Mouse (Mus musculus) cerebellum, postnatal 36 days (tissue): ENCODE results near the gene Mgrn1.

ENCODE experiments used
- DNase-seq, 2 experiments: peaks; one replicate each; pipeline ENCODE4 v3.0.0; 2021 to 2022; ENCODE audit warnings: mixed read lengths in 2 of 2

Mgrn1 gene

DNA sequence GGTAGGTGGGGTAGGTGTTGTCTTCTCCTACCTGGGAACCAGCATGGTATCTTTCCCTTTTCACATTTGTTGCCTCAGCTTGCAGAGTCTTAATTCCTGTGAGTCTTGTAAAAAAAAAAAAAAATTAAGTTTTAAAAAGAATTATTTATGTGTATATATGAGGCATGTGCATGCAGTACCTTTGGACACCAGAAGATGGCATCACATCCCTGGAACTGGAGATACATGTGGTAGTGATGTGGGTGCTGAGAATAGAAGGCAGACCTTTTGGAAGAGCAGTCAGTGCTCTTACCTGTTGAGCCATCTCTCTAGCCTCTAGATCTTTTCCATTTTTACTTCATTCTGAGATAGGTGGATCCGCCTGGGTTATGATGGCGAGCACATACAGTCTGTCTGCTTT is 23.7 kb downstream of the Mgrn1 start:
- DNase-seq, result no peak

DNA sequence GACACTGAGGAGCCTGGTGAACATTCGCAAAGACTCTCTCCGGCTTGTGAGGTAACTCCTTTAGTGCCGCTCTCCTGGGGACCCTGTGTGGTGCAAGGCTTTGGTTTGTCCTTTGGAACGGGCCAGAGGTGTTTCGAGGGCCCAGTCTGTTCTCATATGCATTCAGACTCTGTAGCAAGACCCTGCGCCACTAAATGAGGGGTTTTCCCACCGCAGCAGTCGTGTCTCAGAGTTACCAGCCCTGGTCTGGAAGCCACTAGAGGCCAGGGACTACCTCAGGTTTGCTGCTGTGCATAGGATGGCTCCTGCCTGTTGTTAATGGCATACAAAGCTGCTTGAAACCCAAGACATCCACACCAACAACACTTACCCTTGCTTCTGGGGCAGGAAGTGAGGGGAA is 24.7 kb downstream of the Mgrn1 start:
- DNase-seq, result no peak

DNA sequence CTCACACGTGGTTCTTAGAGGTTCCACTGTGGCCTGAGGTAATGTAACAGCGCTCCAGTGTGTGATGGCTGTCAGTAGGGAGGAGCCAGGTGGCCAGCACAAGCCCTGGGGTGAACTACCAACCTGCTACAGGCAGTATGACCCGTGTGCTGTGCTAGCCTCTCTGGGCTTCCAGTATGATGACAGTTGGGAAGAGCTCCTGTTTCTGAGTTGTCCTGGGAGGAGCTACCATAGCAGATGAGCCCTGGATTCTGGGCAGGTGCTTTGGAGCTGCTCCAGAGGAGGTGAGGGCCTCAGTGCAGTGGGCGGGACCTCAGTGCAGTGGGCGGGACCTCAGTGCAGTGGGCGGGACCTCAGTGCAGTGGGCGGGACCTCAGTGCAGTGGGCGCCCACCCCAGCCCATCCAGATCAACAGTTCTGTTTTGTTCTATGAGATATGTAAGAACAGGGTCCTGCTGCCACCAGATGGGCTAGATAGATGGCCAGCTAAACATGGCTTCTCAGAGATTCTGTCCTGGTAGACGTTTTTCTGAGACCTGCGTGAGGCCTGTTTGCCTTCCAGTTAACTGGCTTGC is 26.1 kb downstream of the Mgrn1 start:
- DNase-seq, result no peak

DNA sequence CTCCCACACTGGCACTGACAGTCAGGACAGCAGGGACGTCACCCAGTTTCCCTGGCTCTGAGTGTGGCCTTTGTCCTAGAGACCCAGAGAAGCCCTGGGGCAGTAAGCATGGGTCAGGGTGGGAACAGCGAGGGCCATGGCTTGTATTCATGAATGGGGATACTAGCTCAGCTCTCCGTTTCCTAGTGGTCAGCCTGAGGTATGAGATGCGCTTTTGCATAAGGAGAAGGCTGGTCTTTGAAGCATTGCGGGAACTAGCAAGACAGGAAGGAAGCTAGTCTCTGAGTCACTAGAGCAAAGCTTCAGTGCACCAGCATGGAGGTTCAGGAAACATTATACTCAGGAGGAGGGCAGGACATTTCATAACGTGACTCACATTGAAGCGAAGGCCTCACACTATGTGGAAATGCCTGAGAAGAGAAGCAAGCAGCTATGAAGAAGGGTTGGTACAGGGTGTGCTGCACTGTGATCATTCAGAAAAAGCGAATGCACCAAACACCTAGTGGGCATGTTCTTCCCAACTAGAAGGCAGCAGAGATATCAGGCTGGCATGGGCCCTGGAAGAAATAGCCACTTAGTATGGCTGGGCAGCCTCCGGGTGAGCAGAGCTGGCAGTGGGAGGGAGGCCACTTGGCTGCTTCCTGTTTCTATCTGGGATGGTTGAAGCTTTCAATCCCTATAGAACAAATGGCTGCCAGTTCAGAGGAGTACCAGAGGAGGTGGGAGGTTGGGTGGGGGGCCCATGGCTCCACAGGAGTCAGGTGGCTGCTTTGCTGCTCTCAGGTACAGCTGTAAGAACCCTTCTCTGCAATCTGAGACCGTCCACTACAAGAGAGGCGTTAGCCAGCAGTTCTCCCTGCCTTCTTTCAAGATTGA is 27.1 kb downstream of the Mgrn1 start:
- no peak for DNase-seq

DNA sequence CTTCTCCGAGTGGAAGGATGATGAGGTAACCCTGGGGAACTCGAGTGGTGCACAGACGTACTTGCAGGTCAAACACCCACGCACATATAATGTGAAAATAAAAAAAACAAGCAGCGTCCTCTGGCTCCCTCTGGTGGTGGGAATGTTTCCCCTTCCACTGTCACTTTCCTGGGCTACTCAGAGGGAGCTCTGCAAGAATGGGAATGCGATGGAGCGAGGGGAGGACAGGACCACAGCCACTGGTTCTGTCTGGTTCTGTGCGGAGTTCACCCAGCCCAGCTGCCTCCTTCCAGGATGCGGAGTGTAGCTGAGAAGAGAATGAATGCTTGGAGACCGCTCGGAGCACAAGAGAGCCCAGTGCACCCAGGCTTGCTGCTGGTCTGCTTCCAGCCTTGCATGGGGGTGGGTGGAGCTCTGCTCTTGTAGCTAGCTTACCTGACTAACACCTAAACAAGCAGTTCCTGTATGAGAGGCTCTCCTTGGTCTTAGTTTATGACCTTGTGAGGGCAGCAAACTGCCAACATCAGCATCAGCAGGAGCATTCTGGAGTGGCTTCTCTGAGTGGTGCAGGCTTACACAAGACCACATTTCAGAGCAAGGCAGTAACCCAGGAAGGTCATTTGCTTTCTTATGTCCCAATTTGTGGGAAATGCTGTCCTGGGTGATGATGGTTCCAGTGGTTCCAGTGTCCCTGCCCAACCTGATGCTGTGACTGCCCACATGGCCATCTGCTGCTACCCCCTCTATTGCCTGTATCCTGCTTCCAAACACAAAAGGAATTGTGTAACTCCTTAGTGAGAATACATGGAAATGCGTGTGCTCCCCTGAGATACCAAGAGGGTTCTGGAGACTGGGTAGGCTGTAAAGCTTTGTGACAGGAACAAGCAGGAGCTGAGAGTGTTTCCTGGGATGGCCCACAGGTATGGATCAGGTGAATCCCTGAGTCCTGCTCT is 28.0 kb downstream of the Mgrn1 start:
- peak; percentile 81 to 90 for DNase-seq

DNA sequence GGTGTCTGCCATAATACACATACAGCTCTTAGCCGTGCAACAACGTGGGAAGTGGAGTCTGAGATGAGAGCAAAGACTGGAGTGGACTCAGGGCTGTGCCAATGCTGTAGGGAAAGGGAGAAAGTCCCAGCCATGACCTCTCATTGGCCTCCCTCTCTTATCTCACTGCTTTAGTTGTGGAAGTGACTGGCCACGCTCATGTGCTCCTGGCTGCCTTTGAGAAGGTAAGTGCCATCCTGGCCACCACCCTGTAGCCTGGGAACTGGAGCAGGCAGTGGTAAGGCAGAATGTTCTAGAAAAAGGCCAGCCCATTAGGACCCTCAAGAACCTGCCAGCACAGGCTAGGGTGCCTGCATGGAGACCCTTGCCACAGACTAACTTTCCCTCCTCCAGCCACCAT is 29.9 kb downstream of the Mgrn1 start:
- no peak for DNase-seq

DNA sequence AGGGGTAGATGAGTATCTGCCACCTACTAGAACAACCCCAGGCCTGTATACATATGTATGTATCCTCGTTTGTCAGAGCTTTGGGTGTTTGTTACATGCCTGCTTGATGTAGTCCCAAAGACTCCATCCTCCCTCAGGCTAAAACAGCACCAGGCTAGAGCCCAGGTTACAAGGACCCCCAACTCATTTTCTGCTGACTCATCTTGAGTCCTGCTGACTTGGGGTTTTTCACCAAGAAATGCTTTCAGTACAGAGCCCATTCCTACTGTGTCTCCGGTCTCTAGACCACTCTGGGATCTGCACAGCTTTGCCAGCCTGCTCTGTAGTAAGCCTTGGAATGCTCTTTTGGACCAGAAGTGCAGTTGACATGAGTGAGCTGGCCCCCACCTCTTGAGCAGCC is 30.6 kb downstream of the Mgrn1 start:
- no peak for DNase-seq

DNA sequence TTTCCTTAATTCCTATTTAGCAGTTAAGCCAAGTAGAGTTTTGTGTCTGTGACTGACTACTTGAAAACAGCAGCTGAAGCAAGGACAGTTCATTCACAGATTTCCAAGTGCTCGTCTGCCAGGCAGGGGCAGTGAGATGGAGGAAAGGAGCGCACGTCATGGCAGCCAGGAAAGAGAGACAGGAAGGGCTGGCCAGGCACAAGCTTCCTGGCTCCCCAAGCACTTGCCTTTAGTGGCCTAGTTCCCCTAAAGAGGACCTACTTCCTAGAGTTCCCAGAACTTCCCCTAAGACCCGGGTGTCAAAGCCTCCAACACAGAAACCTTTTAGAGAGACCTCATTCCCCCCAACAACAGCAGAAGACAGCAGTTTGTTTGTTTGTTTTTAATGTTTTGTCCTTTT is 34.5 kb downstream of the Mgrn1 start:
- DNase-seq, result no peak

DNA sequence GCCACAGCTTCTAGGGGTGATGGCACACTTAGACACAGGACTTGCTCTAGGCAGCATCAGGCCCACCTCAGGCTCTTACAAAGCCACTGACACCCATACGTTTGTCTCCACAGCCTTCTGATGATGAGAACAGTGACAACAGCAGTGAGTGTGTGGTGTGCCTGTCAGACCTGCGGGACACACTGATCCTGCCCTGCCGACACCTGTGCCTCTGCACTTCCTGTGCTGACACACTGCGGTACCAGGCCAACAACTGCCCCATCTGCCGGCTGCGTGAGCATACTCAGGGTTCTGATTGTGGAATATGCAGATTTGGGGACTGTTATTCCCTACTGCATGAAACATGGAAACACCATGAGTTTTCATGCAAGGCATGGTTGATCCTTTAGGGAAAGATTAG is 36.4 kb downstream of the Mgrn1 start:
- no peak for DNase-seq

DNA sequence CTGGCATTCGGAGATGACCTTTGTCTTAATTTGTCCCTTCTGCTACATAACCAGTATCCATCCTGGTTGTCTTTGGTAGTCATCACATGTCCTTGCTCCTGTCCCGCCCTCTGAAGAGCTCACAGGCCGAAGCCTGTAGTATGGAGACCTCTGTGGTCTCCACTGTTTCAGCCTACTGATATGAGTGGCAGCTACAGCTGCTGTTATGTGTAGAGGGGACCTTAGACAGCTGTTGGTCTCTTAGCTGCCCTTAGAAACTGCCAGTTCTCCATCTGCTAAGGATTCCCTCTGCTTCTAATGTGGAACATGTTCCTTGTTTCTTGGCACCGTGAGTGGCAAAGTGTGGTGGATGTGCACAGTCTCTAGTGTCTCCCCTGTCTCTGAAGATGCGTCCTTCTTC is 37.9 kb downstream of the Mgrn1 start:
- no peak for DNase-seq

DNA sequence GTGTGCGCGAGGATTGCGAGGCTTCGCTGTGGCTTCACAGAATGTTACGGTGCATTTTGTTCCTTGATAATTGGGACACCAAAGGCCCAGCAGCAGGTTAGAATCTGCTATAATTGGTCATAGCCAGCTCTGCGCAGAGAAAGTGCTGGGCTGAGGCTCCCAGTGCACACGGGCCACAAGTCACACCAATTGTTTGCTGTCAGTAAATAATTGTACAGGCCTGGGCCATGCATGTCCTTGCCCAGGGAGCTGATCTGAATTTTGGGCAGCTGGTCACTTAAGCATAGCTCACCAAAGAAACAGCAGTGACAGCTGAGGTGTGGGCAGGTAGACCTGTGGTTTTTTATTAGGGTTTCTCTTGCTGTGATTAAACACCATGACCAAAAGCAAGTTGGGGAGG is 41.9 kb downstream of the Mgrn1 start:
- no peak for DNase-seq

DNA sequence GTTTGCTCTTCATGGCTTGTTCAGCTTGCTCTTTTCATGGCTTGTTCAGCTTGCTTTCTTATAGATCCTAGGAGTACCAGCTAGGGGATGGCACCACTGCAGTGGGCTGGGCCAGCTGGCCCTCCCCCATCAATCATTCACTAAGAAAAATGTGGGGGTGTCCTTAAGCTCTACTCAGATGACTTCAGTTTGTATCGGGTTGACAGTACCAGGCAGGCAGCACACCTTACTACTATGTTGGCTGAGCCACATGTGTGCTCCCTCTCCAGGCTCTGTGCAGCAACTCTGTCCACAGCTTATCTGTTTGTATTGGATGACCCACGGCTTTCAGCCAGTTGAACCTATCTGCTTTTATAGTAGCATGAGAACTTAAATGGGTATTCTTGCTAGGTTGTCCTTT is 42.4 kb downstream of the Mgrn1 start:
- DNase-seq, result no peak

DNA sequence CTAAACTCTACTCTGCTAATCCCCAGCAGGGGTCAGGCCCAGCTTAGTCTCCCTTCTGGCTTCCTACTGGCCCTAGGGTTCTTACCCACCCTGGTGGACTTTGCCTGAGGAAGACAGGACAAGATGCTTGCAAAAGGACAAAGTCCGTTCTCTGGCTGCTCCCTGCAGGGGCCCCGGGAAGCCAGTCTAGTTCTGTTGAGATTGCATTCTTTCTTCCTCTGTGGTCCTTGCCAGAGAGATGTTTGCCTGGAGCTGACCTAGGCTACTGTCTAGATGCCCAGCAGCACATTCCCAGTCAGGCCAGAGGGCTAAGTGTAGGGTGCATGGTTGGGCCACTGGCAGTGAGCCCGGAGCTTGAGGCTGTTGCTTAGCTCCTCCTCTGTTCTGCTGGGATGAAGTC is 46.4 kb downstream of the Mgrn1 start:
- no peak for DNase-seq

DNA sequence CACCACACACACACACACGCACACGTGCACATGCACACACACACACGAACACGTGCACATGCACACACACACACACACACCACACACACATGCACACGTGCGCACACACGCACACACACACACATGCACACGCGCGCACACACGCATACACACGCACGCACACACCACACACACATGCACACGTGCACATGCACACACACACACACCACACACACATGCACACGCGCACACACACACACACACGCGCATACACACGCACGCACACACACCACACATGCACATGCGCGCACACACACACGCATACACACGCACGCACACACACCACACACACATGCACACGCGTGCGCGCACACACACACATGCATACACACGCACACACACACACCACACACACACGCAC is 49.4 kb downstream of the Mgrn1 start:
- no peak for DNase-seq

DNA sequence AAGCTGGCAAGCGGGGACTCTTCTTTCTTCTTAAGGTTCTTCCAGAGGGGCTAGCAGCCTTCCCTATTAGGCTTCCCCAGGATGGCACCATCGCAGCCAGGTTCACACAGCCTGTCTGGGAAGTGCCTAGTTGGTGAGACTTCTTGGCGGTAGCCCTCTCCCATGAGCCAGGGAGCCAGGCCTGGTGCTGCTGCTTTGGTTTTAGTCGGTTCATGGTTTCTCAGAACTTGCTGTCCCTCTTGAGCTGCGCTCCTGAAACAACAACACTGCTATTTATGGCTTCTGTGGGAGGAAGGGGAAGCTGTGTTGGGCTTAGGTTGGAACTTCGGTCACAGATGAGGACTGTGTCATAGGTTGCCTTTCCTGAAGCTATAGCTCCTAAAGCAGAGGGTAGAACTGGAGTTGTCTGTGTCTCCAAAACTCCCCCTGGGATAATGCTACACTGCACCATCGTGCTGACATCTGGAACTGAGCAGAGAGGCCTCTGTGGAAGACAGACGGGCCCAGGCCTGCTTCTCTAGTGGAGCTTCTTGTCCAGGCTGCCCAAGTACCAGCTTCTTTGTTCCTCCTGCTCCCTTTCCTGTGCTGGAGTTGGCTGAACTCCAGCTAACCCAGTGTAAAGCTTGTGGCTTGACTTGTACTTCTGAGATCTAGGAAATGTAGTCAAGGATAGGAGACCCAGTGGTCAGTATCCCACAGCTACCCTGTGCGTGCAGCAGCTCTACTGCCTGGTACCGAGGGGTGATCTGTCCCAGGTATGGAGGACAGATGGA is 50.1 kb downstream of the Mgrn1 start:
- no peak for DNase-seq

DNA sequence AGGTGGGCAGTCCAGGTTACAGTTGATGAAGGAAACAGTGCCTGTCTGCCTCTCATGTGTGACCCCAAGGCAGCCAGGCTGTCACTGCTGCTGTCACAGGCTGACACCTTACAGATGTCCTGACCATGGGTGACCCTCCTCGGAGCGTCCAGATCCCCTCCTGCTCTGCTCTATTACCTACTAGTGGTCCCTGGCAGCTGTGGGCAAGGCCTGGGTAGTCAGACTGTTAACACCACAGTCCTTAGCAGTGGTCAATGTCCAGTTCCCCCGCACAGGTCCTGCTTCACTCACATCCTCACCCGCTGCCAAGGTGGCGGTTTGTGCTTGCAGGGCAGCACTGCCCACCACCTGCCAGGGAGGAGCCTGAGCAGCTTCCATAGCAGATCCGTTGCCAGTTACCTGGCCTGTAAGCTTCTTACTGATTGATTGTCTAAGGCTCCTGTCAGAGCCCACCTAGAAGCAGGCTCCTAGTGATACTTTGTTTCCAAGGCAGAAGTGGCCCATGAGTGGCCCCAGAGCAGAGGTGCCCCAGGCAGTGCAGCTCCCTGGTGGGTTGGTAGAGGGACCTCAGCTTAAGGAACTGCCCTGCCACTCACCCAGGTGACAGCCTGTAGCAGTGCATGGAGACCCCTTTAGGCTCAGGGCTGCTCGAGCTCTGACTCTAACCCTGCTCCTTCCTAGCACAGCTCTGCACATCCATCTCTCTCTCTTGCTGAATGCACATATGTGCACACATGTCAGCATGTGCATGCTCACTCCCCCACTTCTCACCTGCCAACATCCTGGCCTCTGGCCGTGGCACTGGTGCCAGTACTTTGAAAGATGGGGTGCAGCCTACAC is 51.5 kb downstream of the Mgrn1 start:
- no peak for DNase-seq

DNA sequence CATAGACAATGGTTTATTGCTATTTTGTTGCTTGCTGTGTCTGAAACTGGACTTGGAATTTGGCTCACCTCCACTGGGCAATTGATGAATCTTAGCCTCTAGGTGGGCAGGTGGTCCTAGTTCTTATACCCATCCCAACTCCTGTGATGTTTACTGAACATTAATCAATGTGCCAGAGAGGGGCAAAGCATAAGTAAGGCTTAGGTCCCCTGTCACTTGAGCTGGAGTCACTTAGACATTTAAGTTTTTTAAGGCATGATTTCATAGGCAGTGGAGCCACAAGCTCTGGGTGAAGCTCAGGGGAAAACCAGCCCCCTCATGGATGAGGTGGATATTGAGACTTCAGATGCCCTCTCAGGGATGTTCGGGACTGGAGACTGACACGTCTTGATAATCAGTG is 52.4 kb downstream of the Mgrn1 start, which contains the start of gene Nudt16l1:
Nudt16l1 (plus strand) TSS at position 301 of the 400 bp plus-strand sequence.
- no peak for DNase-seq

DNA sequence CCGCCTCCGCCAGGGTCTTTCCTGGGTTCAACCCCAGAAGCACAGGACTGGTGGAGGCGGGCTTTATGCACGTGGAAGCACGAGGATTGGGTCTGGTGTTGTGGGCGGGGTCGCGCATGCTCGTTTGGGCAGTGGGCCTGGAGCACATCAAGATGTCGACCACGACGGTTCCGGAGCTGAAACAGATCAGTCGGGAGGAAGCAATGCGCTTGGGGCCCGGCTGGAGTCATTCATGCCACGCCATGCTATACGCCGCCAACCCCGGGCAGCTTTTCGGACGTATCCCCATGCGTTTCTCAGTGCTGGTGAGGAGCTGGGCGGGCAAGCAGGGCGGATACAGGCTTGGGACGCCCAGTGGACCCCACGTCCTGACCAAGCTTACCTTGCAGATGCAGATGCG is 52.9 kb downstream of the Mgrn1 start:
- DNase-seq, result peak; percentile 94

DNA sequence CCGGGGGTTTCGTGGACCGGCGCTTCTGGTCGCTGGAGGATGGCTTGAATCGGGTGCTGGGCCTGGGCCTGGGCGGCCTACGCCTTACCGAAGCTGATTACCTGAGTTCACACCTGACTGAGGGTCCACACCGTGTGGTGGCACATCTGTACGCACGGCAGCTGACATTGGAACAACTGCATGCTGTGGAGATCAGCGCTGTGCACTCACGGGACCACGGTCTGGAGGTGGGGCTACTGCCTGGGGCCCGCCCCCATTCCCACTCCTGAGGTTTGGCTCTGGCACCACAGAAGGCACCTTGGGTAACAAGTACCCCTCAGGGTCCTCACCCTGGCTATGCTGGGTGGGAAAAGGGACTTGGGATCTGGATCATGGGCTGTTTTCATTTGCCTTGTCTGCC is 53.4 kb downstream of the Mgrn1 start:
- DNase-seq, result peak in 1 of 2 experiments; percentile 38

DNA sequence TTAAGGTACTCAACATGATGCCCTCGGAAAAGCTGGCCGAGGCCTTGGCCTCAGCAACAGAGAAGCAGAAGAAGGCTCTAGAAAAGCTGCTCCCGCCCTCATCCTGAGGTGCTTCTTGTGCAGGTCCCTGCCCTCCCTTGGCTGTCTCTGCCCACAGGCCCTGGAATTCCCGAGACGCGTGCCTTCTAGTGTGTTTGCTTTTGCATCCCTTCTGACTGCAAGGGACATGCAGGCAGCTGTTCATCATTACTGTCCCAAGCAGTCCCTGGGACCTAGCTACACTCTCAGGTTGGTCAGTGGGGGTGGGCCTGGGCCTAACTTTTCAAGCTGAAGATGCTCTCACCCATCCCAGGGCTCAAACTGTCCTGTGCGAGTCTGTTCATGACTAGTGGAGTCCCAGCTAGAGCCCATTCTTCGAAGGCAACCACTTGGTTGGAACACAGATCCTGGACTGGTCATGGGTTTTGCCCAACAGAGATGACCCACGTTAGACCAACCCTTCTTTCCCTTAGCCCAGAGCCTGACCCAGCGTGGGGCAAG is 54.3 kb downstream of the Mgrn1 start:
- DNase-seq, result no peak

DNA sequence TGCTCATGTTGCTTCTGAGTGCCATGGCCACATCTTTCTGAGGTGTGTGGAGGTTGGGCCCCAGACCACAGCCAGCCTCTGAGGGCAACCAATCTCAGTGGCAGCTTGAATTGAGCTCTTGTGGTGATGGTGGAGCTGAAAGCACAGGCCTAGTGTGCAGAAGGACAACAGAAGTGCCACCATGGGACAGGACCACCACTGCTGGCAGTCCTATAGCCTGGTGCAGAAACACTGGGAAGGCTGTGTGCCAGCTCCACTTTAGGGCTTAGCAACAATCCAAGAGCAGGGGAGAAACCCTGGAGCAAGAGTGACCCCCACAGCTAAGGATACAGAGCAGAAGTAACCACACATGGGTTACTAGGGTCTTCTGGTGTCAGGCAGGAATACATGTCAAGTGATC is 55.0 kb downstream of the Mgrn1 start:
- no peak for DNase-seq
